Mouse (Mus musculus): Measurements from ENCODE around the gene Xpr1. TPM values are rescaled to one million over a fixed set of nuclear protein-coding genes. Genes with fewer than 3 reads are reported as not detected.

Xpr1 gene
- polyA plus RNA-seq, 1 experiment from 2014 or later, result 37.9 TPM

DNA sequence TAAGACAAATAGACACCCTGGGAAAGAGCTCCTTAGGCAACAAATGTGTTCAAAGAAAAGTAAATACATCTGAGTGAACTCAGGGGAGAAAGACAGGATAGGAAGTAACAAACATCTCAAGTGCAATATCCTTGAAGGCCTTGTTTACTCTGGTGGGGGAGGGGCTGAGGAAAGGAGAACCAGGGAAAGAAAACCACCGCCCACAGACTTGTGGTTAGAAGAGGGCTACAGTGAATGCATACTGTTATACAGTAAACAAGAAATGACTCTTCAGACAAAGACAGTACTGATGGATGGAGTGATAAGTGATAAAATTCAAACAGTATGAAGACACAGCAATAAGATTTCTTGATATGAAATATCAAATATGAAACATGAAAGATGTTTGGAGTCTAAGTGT lies 95.0 kb downstream of the Xpr1 start:
- no peaks in the 10 kb centered on the region for H3K27me3 ChIP-seq (replicated peaks; ENCODE audit: control insufficient read depth, insufficient read depth, low read length)
- ATAC-seq, result no peak
- H3K36me3 ChIP-seq (ENCODE audit: control insufficient read depth, insufficient read depth, low read length), result 0 out of 2 replicates have a peak, but pooled peaks cover 6% of the 10 kb centered on the region
- no peak overlapping the region for H3K4me2 ChIP-seq (ENCODE audit: low read length)
- no peak overlapping the region for H3K4me3 ChIP-seq (ENCODE audit: low read depth, low read length)
- DNase-seq (ENCODE audit: low spot score), result no peak
- H3K4me1 ChIP-seq (ENCODE audit: control insufficient read depth, insufficient read depth, low read length), result no peaks in the 10 kb centered on the region; the same call in 1 of the 2 replicates
- WGBS, result 83% methylated on average over 1 of the region's 1 CpGs
- H3K27ac ChIP-seq (ENCODE audit: low read depth, low read length), result no peak overlapping the region
- H3K9ac ChIP-seq (ENCODE audit: low read length), result no peak overlapping the region
- H3K9me3 ChIP-seq (replicated peaks; ENCODE audit: control insufficient read depth, low read length), result no peaks in the 10 kb centered on the region

DNA sequence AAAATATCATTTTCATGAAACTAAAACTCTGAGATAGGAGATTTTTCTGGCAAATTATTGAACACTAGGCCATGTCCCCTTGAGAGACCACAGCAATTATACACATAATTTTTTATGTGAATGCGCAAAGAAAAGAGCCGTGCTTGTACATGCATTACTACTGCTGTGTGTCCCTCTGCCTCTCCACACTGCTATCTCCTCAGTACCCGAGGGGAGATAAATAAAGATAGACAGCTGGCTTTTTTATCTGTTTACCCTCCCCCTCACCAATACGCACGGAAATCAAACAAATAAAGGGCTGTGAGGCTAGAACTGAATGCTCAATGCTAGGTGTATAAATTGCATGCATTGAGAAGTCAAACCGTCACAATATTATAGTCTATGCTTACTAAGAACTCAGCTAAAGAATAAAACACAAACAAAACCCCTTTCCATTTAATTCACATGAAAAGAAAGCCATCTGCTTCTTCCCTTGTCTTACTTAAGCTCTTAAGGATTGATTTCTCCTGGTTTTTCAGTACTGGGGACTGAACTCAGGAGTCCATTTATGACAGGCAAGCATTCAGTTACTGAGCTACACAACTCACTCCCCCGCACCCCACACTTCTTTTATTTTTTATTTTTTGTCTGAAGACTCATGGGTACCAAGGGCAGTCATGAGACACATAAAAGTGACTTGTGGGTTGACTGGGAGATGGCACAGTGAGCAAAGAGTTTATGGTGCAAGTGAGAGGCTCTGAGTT lies 97.0 kb downstream of the Xpr1 start:
- H3K36me3 ChIP-seq (ENCODE audit: control insufficient read depth, insufficient read depth, low read length), result 0 out of 2 replicates have a peak, but pooled peaks cover 6% of the 10 kb centered on the region
- no peak overlapping the region for H3K9ac ChIP-seq (ENCODE audit: low read length)
- no peaks in the 10 kb centered on the region; the same call in 1 of the 2 replicates for H3K4me1 ChIP-seq (ENCODE audit: control insufficient read depth, insufficient read depth, low read length)
- H3K27ac ChIP-seq (ENCODE audit: low read depth, low read length), result peak overlapping the region; percentile 46
- no peaks in the 10 kb centered on the region for H3K27me3 ChIP-seq (replicated peaks; ENCODE audit: control insufficient read depth, insufficient read depth, low read length)
- H3K4me3 ChIP-seq (ENCODE audit: low read depth, low read length), result no peak overlapping the region
- peak; percentile 44; the same call in 1 of the 2 replicates for ATAC-seq
- no peaks in the 10 kb centered on the region for H3K9me3 ChIP-seq (replicated peaks; ENCODE audit: control insufficient read depth, low read length)
- DNase-seq (ENCODE audit: low spot score), result peak; percentile 28
- WGBS, result 58% methylated on average over 7 of the region's 7 CpGs
- H3K4me2 ChIP-seq (ENCODE audit: low read length), result no peak overlapping the region

DNA sequence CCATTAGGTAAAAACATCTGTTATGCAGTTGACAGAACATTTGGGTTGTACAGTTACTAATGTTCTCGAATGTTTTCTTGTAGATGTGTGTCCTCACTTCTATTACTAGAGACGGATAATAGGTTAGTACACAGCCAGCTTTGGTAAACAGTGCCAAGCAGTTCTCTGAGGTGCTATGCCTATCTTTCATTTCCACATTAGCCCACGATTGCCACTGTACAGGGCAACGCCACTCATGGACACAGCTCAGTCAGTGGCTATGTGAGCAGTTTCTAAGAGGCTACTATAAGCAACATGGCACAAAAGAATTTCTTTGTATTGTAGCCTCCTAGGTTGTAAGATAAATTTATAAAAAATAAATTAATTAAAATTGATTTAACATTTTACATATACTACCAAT lies 97.7 kb downstream of the Xpr1 start:
- Histone ChIP-seq H3K4me2 (ENCODE audit: low read length) (no peak overlapping the region), H3K9ac (ENCODE audit: low read length) (no peak overlapping the region), H3K4me1 (ENCODE audit: control insufficient read depth, insufficient read depth, low read length) (no peaks in the 10 kb centered on the region; the same call in 1 of the 2 replicates), H3K27me3 (replicated peaks; ENCODE audit: control insufficient read depth, insufficient read depth, low read length) (no peaks in the 10 kb centered on the region), H3K9me3 (replicated peaks; ENCODE audit: control insufficient read depth, low read length) (no peaks in the 10 kb centered on the region), H3K36me3 (ENCODE audit: control insufficient read depth, insufficient read depth, low read length) (0 out of 2 replicates have a peak, but pooled peaks cover 6% of the 10 kb centered on the region), H3K4me3 (ENCODE audit: low read depth, low read length) (no peak overlapping the region), H3K27ac (ENCODE audit: low read depth, low read length) (peak overlapping the region; percentile 27; the same call in 1 of the 2 replicates)
- WGBS, result 62% methylated on average over 4 of the region's 4 CpGs
- 0 out of 2 replicates have a peak, but pooled peaks have one; percentile 48 for ATAC-seq
- DNase-seq (ENCODE audit: low spot score), result no peak

DNA sequence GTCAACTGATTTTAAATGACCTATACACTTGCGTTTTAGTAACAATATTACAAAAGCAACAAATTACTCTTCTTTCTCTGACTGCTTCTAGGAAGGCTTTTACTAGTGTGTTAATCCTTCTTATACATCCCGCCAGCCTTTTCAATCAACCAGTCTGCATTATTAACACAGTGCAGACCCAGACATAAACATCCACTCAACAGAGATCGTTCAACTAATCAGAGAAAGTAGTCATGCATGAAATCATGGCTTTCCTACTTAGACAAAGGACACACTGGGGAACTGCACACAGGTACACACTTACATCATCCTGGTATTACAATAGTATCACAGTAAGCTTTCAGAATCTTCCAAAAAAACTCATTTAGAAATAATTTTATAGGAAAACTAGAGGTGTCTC lies 105.5 kb downstream of the Xpr1 start:
- Histone ChIP-seq H3K9me3 (replicated peaks; ENCODE audit: control insufficient read depth, low read length) (no peaks in the 10 kb centered on the region), H3K27ac (ENCODE audit: low read depth, low read length) (no peak overlapping the region), H3K4me2 (ENCODE audit: low read length) (no peak overlapping the region), H3K4me1 (ENCODE audit: control insufficient read depth, insufficient read depth, low read length) (peaks cover 20% of the 10 kb centered on the region), H3K4me3 (ENCODE audit: low read depth, low read length) (no peak overlapping the region), H3K9ac (ENCODE audit: low read length) (no peak overlapping the region), H3K27me3 (replicated peaks; ENCODE audit: control insufficient read depth, insufficient read depth, low read length) (no peaks in the 10 kb centered on the region), H3K36me3 (ENCODE audit: control insufficient read depth, insufficient read depth, low read length) (peaks cover 17% of the 10 kb centered on the region)
- peak; percentile 52 for ATAC-seq
- 5% methylated on average over 3 of the region's 3 CpGs for WGBS
- DNase-seq (ENCODE audit: low spot score), result peak; percentile 66

DNA sequence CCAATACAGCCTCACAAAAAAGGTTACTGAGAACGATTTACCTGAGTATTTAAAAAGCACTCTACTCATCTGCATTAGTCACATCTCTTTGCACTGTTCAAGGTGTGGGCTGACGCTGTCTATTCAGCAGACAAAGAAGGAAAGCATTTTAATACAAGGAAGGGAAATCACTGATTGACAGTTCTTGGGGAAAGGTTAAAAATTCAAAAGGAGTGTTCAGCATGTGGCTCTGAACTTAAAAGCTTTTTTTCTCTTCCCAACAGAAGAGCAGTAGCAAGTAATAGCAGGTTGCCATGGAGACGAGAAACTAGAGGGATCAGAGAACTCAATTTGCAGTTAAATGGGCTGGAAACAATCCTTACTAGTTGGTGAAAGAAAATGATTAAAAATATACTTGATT lies 110.3 kb downstream of the Xpr1 start:
- peak; percentile 74 for ATAC-seq

DNA sequence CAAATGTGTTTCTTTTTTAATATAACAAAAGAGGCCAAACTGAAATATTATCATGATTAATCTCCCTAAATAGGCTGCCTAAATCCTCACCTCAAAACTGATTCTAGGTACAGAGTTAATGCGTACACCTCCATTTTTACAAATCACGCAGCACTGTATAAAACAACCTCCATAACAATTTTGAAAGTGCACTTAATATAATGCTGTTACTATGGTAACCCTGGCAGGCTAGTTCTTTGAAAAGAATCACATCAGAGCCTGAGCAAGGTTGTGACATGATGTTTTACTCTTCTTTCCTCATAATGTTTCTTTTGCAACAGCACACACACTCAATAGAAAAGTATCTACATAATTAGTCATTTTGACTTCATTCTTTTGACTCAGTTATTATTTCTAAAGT lies 113.8 kb downstream of the Xpr1 start:
- H3K9me3 ChIP-seq (replicated peaks; ENCODE audit: control insufficient read depth, low read length), result no peaks in the 10 kb centered on the region
- no peak overlapping the region for H3K4me3 ChIP-seq (ENCODE audit: low read depth, low read length)
- H3K4me1 ChIP-seq (ENCODE audit: control insufficient read depth, insufficient read depth, low read length), result peaks cover 22% of the 10 kb centered on the region
- no peak overlapping the region for H3K27ac ChIP-seq (ENCODE audit: low read depth, low read length)
- H3K27me3 ChIP-seq (replicated peaks; ENCODE audit: control insufficient read depth, insufficient read depth, low read length), result no peaks in the 10 kb centered on the region
- ATAC-seq (peak; percentile 53; the same call in 1 of the 2 replicates), DNase-seq (ENCODE audit: low spot score) (peak; percentile 75)
- no peak overlapping the region for H3K4me2 ChIP-seq (ENCODE audit: low read length)
- H3K36me3 ChIP-seq (ENCODE audit: control insufficient read depth, insufficient read depth, low read length), result peaks cover 7% of the 10 kb centered on the region; the same call in 1 of the 2 replicates
- H3K9ac ChIP-seq (ENCODE audit: low read length), result no peak overlapping the region
- 44% methylated on average over 2 of the region's 2 CpGs for WGBS

More for the DNA sequence above, 110.3 kb downstream of the Xpr1 start:
- Histone ChIP-seq H3K4me1 (ENCODE audit: control insufficient read depth, insufficient read depth, low read length) (peaks cover 28% of the 10 kb centered on the region), H3K9ac (ENCODE audit: low read length) (peak overlapping the region; percentile 37; the same call in 1 of the 2 replicates), H3K36me3 (ENCODE audit: control insufficient read depth, insufficient read depth, low read length) (peaks cover 9% of the 10 kb centered on the region), H3K9me3 (replicated peaks; ENCODE audit: control insufficient read depth, low read length) (no peaks in the 10 kb centered on the region), H3K27me3 (replicated peaks; ENCODE audit: control insufficient read depth, insufficient read depth, low read length) (no peaks in the 10 kb centered on the region), H3K27ac (ENCODE audit: low read depth, low read length) (peak overlapping the region; percentile 82), H3K4me3 (ENCODE audit: low read depth, low read length) (no peak overlapping the region), H3K4me2 (ENCODE audit: low read length) (0 out of 2 replicates have a peak overlapping the region, but pooled peaks have one; percentile 2)
- WGBS, result 5% methylated on average over 3 of the region's 3 CpGs
- DNase-seq (ENCODE audit: low spot score), result peak; percentile 91

DNA sequence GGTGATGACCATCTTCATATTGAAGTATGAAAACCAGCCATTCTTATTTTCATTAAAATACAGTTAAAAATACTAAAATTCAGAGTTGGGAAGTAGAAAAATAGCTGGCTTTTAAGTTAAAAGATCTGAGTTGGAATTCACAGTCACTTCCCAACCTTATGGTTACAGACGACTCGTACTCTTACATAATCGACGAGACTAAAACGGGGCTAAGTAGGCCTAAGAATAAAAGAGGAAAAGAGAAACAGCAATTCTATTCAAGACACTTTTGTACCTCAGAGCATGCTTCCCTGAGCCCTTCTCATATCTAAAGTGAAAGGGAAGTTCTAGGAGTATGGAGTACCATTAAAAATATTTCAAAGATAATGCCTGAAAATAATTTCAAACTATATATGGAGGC lies 119.6 kb downstream of the Xpr1 start:
- DNase-seq (ENCODE audit: low spot score) (no peak), ATAC-seq (no peak)
- Histone ChIP-seq H3K27ac (ENCODE audit: low read depth, low read length) (no peak overlapping the region), H3K4me2 (ENCODE audit: low read length) (no peak overlapping the region), H3K9ac (ENCODE audit: low read length) (no peak overlapping the region), H3K4me1 (ENCODE audit: control insufficient read depth, insufficient read depth, low read length) (no peaks in the 10 kb centered on the region), H3K36me3 (ENCODE audit: control insufficient read depth, insufficient read depth, low read length) (0 out of 2 replicates have a peak, but pooled peaks cover 4% of the 10 kb centered on the region), H3K9me3 (replicated peaks; ENCODE audit: control insufficient read depth, low read length) (no peaks in the 10 kb centered on the region), H3K27me3 (replicated peaks; ENCODE audit: control insufficient read depth, insufficient read depth, low read length) (no peaks in the 10 kb centered on the region), H3K4me3 (ENCODE audit: low read depth, low read length) (no peak overlapping the region)
- WGBS, result 86% methylated on average over 5 of the region's 5 CpGs

DNA sequence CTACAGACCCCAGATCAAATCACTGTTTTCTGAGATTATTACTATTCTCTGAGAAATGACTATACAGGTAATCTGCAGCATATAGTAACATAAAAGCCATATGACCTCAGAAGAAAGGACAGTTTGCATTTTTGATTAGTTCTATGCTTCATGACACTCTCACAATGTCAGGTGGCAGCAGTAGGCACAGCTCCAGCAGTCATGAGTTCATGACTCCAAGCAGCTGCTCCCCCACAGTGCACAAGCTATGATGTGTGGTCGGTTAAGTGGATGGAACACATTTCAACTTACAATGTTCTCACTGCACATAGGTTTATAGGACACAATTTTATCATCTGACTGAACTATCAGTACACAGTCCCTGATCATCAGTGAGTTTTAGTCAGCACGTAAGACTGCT lies 120.0 kb downstream of the Xpr1 start:
- Histone ChIP-seq H3K4me3 (ENCODE audit: low read depth, low read length) (no peak overlapping the region), H3K36me3 (ENCODE audit: control insufficient read depth, insufficient read depth, low read length) (0 out of 2 replicates have a peak, but pooled peaks cover 4% of the 10 kb centered on the region), H3K4me1 (ENCODE audit: control insufficient read depth, insufficient read depth, low read length) (no peaks in the 10 kb centered on the region), H3K9me3 (replicated peaks; ENCODE audit: control insufficient read depth, low read length) (no peaks in the 10 kb centered on the region), H3K9ac (ENCODE audit: low read length) (no peak overlapping the region), H3K4me2 (ENCODE audit: low read length) (no peak overlapping the region), H3K27me3 (replicated peaks; ENCODE audit: control insufficient read depth, insufficient read depth, low read length) (no peaks in the 10 kb centered on the region), H3K27ac (ENCODE audit: low read depth, low read length) (no peak overlapping the region)
- whole genome bisulfite sequencing, result 89% methylated on average over 2 of the region's 2 CpGs
- ATAC-seq, result no peak
- no peak for DNase-seq (ENCODE audit: low spot score)

DNA sequence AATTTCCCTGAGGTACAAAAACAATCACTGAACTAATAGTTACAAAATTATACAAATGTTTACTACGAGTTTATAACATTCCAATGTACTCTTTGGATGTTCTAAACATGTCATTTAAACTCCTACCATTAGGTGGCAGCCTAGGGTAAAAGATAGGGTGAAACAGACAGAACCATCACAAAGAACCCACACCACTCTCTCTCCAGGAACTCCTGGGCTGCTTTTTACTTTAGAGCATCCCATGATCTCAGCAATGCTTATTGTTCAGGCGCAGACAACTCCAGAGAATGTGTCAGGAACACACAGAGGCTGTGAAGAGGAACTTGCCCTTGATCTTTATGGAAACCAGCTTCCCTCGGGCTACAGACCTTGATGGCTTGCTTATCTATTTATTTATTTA lies 123.8 kb downstream of the Xpr1 start:
- H3K27me3 ChIP-seq (replicated peaks; ENCODE audit: control insufficient read depth, insufficient read depth, low read length), result no peaks in the 10 kb centered on the region
- H3K36me3 ChIP-seq (ENCODE audit: control insufficient read depth, insufficient read depth, low read length), result peaks cover 23% of the 10 kb centered on the region
- 8% methylated on average over 3 of the region's 3 CpGs for whole genome bisulfite sequencing
- ATAC-seq (peak; percentile 87), DNase-seq (ENCODE audit: low spot score) (peak; percentile 93)
- H3K4me3 ChIP-seq (ENCODE audit: low read depth, low read length), result no peak overlapping the region
- no peak overlapping the region for H3K4me2 ChIP-seq (ENCODE audit: low read length)
- H3K9ac ChIP-seq (ENCODE audit: low read length), result no peak overlapping the region
- H3K9me3 ChIP-seq (replicated peaks; ENCODE audit: control insufficient read depth, low read length), result no peaks in the 10 kb centered on the region
- H3K4me1 ChIP-seq (ENCODE audit: control insufficient read depth, insufficient read depth, low read length), result no peaks in the 10 kb centered on the region
- no peak overlapping the region for H3K27ac ChIP-seq (ENCODE audit: low read depth, low read length)

All from forebrain, embryonic 14.5 days (tissue).